Mouse (Mus musculus) Muller cell, postnatal 12 days (primary cell): ENCODE results near the gene Tmem128.
A peak's percentile ranks its signal among the peaks of the same experiment; 100 is the strongest.

Experiments used
- DNase-seq: peaks from one replicate; pipeline ENCODE4 v3.0.0-alpha.2; 2015; ENCODE audit errors: inconsistent ontology term

Gene Tmem128

DNA sequence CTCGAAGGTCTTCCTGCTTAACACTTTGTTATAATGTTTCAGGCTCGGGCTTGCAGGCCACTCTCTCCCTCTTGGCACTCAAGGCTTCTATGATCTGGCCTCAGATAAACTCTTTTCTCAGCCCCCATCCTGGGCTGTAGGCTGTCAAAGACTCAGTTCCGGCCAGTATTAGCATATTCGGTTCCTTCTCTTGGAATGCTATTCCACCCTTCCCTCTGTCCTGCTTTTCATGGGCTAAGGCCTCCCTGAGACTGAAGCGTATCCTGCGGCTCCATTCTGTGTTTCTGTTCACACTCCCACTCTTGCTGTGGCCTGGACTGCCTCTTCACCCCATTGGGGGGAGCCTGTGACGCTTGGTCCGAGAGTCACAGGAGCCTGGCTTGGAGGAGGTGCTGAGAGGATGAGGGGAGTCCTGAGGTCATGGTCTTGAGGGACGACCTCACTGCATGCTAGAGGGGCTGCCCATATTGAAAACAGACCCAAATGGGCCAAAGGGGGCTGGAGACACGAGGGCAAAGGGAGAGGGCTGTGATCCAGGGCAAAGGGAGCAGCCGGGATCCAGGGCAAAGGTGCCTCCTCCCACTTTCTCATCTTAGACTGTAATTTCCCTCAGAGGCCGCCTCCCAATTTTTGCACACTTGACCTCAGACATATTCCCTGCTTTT, 18.1 kb downstream of the Tmem128 start:
- DNase-seq, result no peak

- DNase-seq, result no peak
Observed at GRCm38 (mm10) chr5:38280075-38280474, 20.1 kb downstream of the Tmem128 start.

DNA sequence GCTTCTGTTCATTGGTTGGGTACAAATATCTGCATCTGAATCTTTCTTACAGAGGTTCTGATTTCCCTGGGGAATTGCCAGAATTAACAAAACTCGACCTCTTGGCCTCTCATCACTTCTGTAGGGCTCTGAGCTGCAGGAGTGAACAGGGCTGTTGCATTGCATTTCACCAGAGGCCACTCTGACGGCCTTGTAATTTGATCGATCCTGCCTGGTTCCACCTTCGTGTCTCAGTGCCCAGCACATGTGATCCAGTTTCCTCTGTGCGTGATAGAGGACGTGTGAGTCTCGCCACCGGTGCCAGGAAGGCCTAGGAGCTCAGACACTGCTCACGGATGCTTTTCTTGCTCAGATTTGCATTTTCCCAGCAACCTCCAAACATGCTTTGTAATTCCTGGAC, 25.7 kb downstream of the Tmem128 start:
- DNase-seq, result no peak

GRCm38 (mm10) chr5:38288476-38288875, 28.5 kb downstream of the Tmem128 start:
- DNase-seq, result no peak

DNA sequence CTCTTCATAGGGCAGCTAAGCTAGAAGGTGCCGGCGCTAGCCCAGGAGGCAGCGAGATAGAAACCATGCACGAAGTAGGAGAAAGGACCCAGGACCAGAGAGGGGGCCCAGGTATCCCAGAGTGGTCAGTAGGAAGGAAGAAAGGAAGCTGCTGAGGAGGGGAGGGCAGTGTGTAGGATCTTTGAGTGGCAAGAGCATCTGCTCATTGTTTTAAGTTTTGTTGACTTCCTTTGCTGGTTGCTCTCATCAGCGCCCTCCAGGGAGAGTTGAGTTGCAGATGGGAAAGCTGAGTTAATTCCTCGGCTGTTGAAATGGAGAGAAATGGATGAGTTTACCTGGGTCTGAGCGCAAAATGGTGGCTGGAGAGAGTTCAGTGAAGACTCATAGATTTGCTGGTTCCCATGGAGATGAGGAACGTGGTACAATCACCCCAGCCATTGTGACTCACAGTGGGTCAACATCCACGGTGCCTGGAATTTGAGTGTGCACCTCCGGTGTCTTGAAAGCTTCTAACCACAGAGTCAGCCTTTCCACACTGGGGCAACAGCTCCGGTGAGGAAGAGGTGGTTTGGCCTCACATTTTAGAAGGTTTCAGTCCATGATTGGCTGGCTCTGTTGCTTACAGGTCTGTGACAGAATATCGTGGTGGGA, 41.9 kb downstream of the Tmem128 start:
- DNase-seq, result no peak

GRCm38 (mm10) chr5:38302651-38303050, 42.7 kb downstream of the Tmem128 start:
- peak; percentile 74 for DNase-seq

GRCm38 (mm10) chr5:38305241-38305640, 45.3 kb downstream of the Tmem128 start:
- no peak for DNase-seq

GRCm38 (mm10) chr5:38307255-38308101, 47.5 kb downstream of the Tmem128 start:
- DNase-seq, result peak; percentile 80

DNA sequence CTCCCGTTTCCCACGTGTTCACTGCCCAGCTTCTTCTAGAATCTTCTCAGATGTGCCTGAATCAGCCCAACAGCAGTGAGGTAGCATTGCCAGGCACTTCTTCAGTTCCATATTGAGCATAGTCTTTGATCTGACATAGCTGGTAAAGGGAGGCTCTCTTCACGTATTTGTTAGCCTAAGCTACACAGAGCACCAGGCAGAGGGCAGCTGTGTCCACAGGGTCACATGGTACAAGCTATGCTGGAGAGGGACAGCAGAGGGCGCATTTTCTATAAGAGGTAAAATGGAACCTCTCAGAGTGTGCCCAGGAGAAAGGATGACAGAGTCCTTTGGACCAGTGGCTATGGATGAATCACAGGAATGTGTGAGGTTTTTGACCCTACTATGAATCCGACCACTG, 48.9 kb downstream of the Tmem128 start:
- peak; percentile 24 for DNase-seq

DNA sequence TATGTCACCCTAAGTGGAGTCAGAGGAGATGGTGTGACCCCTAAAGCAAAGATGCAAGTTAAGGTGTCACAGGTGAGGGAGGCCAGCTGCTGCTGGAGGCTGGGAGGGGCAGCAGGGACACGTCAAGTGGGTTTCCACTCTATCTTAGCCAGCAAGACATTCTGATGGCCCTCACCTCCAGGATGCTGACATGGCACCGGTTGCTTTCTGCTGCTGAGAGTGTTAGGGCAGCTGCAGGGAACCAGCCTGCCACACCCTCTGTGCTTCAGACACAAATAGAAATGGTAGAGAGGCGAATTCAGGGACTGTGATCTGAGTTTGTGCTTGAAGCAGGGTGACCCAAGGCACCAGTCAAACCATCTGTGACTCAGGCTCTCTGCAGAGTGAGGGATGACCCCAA, 49.8 kb downstream of the Tmem128 start:
- DNase-seq, result no peak
